ENCODE assay signal across 17 mouse cellular contexts in genomic region chr1:36172941-36173340, GRCm38 (mm10).
A peak's percentile ranks its signal among the peaks of the same experiment; 100 is the strongest.
DNase-seq lines count a peak whose midpoint lies in the region; ATAC-seq and TF ChIP-seq lines count a peak whose summit lies in the region.
"Had no signal": no experiment of that assay in that cellular context is flagged by ENCODE, and none has a peak within 500 bp of the region (broad histone marks: within the 10 kb centered on the region; RNA-seq: fewer than 3 reads in every experiment).

No protein-coding gene starts in this region.

- no peak overlapping the region for H3K4me3 ChIP-seq in layer of hippocampus, adult 2 months
- no peak overlapping the region for H3K4me3 ChIP-seq in liver, postnatal 0 days (ENCODE audit: low read depth, low read length)
- H3K4me3 ChIP-seq: embryonic facial prominence, embryonic 13.5 days; forebrain, embryonic 15.5 days; heart, embryonic 12.5 days; hindbrain, embryonic 10.5 days; hindbrain, embryonic 15.5 days had no signal

- TF ChIP-seq EP300 in liver, postnatal 0 days (IDR thresholded peaks at IDR 0.05; ENCODE audit: low read depth) = no peak

- intact Hi-C loops in gastrocnemius, postnatal 36 days (cut with DNase I) = no loop called here

- peaks cover 76% of the 10 kb centered on the region for H3K36me3 ChIP-seq in liver, postnatal 0 days (replicated peaks; ENCODE audit: insufficient read depth, low read length)

- no peaks in the 10 kb centered on the region for H3K9me3 ChIP-seq in liver, postnatal 0 days (ENCODE audit: low read length)
- H3K9me3 ChIP-seq: embryonic facial prominence, embryonic 13.5 days; forebrain, embryonic 15.5 days; heart, embryonic 12.5 days; hindbrain, embryonic 10.5 days; hindbrain, embryonic 15.5 days had no signal

- H3K4me1 ChIP-seq in liver, postnatal 0 days (ENCODE audit: insufficient read depth) = no peaks in the 10 kb centered on the region
- H3K4me1 ChIP-seq: embryonic facial prominence, embryonic 13.5 days; forebrain, embryonic 15.5 days; heart, embryonic 12.5 days; hindbrain, embryonic 10.5 days; hindbrain, embryonic 15.5 days had no signal

- ATAC-seq in liver, postnatal 0 days = no peak
- ATAC-seq: activated CD4-positive, CD25-positive, alpha-beta regulatory T cell, adult 4 months; forebrain, embryonic 15.5 days had no signal

- 65% methylated on average over 6 of the region's 6 CpGs for WGBS in liver, postnatal 0 days (ENCODE audit: insufficient replicate concordance)

- DNase-seq in layer of hippocampus, adult 11-12 months (ENCODE audit: low spot score) = peak; percentile 27
- DNase-seq in layer of hippocampus, adult 9-10 months (ENCODE audit: low spot score) = no peak
- DNase-seq in layer of hippocampus, adult 2 months (ENCODE audit: low spot score in 2 of 2) = peak; percentile 27 to 36
- DNase-seq in layer of hippocampus, postnatal 14 days (ENCODE audit: low spot score in 2 of 2) = peak; percentile 14 to 18
- DNase-seq in liver, postnatal 0 days = no peak
- no peak for DNase-seq in gastrocnemius, postnatal 36 days
- DNase-seq in kidney, postnatal 36 days = no peak
- DNase-seq: adrenal gland, postnatal 25 days; cerebellum, adult 2 months; gastrocnemius, postnatal 10 days had no signal

- H3K27ac ChIP-seq in layer of hippocampus, adult 2 months = no peak overlapping the region
- H3K27ac ChIP-seq in liver, postnatal 0 days (ENCODE audit: low read depth) = no peak overlapping the region
- H3K27ac ChIP-seq: embryonic facial prominence, embryonic 13.5 days; forebrain, embryonic 15.5 days; hindbrain, embryonic 10.5 days; hindbrain, embryonic 15.5 days had no signal

- no peak overlapping the region for H3K9ac ChIP-seq in liver, postnatal 0 days (replicated peaks)
- H3K9ac ChIP-seq: embryonic facial prominence, embryonic 13.5 days; forebrain, embryonic 15.5 days; heart, embryonic 12.5 days; hindbrain, embryonic 15.5 days had no signal

- H3K4me2 ChIP-seq in liver, postnatal 0 days (ENCODE audit: low read depth, low read length) = no peak overlapping the region
- H3K4me2 ChIP-seq: embryonic facial prominence, embryonic 13.5 days; forebrain, embryonic 15.5 days; heart, embryonic 12.5 days; hindbrain, embryonic 15.5 days had no signal

- no peaks in the 10 kb centered on the region for H3K27me3 ChIP-seq in liver, postnatal 0 days (ENCODE audit: insufficient read depth, low read length)
- H3K27me3 ChIP-seq: embryonic facial prominence, embryonic 13.5 days; forebrain, embryonic 15.5 days; heart, embryonic 12.5 days; hindbrain, embryonic 15.5 days; Patski had no signal

- no peak for TF ChIP-seq CTCF in layer of hippocampus, adult 2 months (conservative IDR thresholded peaks at IDR 0.05)
- TF ChIP-seq CTCF in liver, postnatal 0 days (IDR thresholded peaks at IDR 0.05; ENCODE audit: low read depth) = no peak

Comparison
In these comparisons a context has a peak if more than half of its experiments do, and no peak if none do; other contexts are left out.
1. DNase-seq: peak in layer of hippocampus, adult 11-12 months (single experiment), layer of hippocampus, adult 2 months (2 of 2) and layer of hippocampus, postnatal 14 days (2 of 2); none in layer of hippocampus, adult 9-10 months (single experiment), liver, postnatal 0 days (single experiment), gastrocnemius, postnatal 36 days (0 of 2) and kidney, postnatal 36 days (0 of 2).